Mouse (Mus musculus) T-helper 2 cell (primary cell): ENCODE measurements around the gene 0610012G03Rik.

Experiments used
- in situ Hi-C: fragments of 300-600 bp; cut with MboI, MseI; formaldehyde crosslinking; loops from one replicate; pipeline ENCODE4 v1.15.1; 2025; ENCODE audit warnings: high pct_unique_total_duplicates

0610012G03Rik gene

DNA sequence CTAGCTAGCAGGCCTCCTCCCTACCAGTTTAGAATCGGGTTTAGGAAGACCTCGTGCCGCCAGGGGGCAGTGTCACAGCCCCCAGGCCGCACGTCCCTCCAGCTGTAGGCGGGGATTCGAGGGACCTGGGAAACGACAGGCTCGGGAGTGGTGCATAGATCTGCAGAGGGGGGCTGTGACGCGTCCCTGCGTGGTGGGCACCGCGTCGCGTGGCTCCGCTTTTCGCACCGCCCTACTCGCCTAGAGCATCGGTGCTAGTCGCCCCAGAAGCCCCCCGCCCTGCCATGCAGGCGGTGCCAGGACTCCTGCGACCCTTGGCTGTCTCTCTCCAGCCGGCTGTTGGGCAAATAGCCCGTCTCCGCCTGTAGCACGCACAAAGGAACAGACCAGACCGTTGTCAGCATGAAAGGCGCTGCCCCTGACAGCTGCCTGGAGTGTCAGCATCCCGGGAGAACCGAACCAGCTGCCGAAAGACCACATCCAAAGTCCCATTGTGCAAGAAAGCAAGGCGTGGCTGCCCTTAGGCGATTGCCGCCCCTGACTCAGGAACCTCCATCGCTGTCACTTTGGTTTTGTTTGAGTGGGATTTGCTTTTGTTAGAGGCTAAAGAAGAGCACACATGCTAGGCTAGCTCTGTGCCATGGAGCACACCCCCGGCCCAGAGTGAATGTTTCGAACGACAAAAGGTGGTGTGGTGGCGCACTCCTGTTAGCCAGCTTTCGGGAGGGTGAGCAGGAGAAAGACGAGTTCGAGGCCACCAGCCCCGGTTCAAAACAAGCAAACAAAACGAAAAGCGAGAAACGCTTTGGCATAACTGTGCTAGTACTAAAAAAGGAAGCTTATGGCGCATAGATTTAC, 15.2 kb downstream of the 0610012G03Rik start:
- in situ Hi-C loops: no loop called here

DNA sequence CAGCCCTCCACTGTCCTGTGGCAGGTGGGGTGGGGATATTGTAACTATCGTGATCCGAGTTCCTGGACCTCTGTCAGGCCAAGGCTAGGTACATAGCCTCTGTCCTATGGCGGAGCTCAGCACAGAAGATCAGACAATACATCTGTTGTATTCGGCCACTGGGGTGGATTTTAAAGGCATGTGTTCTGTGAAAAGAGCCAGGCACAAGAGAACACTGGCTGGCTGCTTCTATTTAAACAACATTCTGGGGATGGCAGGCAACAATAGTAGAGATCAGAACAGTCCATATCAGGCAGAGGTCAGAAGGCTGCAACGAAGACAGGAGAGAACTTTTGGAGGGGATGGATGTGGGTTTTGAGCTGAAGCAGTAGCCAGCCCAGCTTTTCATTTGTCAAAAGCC, 16.0 kb downstream of the 0610012G03Rik start:
- in situ Hi-C loops: no loop called here

DNA sequence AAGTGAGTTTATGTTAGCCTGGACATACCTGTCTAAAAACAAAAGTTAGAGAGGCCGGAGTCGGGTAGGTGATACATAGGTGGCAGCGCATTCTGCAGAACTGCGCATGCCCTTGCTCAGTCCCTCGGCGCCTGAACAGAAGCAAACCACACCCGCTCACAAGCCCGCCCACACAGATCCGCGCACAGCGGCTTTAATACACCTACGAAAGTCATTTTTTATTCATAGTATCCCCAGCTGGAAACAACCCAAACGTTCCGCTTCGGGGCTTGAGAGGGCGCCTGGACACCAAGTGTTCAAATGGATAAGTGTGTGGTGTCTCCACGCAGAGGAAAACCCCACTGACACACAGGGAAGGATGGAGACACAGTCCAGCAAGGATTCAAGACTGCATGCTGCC, 17.0 kb downstream of the 0610012G03Rik start:
- in situ Hi-C loops: no loop called here

DNA sequence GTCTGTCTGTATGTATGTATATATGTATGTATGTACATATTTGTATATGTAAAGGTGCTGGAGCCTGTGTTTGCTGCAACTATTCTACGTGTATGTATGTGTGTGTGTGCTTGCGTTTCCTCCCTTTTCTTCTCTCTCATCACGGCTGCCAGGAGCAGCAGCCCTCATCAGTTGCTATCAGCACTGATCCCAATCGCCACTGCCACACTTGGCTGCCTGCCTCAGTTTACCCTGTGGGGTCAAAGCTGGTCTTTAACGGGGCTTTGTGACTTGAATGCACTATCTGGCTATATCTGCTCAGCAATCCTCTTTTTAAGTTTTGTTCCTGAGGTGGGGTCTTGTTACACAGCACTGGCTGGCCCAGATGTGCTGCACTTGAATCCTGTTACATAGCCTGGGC, 20.9 kb downstream of the 0610012G03Rik start:
- in situ Hi-C loops: no loop called here

DNA sequence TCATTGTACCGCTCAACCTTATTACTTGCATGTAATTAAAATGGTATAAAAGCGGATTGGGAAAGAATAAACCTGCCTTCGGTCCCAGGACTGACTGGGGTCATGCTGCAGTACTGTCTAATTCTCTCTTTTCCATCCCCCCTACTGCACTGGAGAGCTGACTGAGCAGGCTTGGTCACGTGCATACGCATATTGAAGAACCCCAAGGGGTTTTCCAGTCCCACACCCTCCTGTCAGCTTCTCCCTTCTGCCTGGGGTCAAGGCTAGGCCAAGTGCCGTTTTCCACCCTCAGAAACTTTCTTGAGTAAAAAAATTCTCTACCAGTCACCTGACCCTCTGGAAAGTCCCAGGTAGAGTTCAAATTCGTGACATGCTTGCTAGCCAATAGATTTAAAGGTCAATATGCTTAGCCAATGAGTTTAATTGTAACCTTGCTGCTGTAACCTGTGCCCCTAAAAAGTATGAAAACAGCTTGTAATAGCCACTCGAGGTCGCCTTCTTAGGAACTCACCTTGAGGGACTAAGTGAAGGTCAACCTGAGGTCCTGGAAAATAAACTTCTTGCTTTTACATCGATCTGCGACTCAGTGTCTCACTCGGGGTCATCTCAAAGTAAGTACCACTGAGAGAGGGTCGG, 21.6 kb downstream of the 0610012G03Rik start:
- in situ Hi-C loops: no loop called here

DNA sequence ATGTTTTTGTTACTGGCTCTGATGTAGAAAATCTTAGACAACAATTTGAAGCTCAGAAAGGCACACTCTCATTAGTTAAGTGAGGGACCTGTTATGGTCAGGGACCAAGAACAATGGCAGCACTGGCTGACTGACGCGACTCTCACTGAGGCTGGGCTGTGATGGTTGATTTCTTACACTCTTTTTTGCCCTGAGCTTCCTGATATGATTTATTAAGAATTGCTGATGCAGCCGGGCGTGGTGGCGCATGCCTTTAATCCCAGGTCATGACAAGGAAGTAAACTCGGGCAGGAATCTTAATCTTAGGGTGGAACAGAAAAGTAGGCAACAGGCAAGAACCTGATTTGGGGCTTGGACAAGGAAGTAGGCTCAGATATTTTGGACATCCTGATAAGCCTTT, 22.2 kb downstream of the 0610012G03Rik start:
- in situ Hi-C loops: no loop called here

DNA sequence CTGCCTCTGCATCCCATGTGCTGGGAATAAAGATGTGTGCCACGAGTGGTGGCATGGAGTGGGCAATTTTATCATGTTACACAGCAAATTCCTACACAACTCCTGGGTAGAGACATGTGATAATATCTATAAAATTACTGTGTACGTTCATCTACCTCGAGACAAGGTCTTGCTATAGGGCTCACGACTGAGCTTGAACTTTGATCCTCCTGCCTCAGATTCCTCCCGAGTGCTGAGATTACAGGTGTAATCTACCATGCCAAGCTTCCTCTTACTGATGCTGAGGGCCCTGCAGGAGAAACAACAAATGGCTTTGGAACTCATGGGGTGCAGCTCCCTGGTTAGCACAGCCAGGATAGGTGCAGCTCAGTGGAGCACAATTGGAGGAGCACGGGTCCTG, 23.9 kb downstream of the 0610012G03Rik start:
- in situ Hi-C loops: no loop called here

DNA sequence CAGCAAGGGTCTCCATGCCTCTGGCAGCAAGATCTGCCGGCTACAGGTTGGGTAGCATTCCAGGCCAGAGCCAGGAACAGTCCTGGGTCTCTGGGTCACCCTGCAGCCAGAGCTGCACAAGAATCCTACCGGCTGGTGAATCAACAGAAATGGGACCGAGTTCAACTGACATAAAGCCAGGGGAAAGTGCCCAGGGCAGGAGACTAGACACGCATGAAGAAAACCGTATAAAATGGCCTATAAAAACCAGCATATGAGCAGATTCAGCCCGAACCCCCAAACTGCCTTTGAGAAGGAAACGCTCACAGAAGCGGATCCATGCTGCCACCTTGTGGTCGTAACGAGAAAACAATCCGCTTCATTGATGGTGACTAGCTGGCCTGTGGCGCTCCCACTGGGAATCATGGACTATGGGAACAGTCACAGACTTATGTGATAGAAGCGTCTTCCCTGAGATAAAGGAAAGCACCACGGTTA, 30.0 kb downstream of the 0610012G03Rik start:
- in situ Hi-C loops: no loop called here

DNA sequence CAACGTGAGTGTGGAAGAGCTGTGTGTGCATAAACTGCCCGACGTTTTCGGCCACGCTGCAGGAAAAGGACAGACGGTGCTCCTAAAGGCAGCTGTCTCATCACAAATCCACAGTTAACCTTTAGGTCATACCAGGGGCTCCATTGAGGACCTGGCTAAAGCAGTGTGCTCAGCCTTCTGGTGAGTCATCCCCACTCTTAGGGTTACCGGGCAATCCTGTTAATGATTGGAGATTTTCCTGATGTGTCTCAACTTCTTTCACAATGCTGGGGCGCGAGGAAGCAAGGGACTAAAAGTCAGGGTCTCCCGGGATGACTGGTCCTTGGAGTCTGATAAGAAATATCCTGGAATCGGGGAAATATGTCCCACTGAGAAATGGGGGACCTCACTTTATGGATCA, 30.5 kb downstream of the 0610012G03Rik start:
- in situ Hi-C loops: no loop called here

DNA sequence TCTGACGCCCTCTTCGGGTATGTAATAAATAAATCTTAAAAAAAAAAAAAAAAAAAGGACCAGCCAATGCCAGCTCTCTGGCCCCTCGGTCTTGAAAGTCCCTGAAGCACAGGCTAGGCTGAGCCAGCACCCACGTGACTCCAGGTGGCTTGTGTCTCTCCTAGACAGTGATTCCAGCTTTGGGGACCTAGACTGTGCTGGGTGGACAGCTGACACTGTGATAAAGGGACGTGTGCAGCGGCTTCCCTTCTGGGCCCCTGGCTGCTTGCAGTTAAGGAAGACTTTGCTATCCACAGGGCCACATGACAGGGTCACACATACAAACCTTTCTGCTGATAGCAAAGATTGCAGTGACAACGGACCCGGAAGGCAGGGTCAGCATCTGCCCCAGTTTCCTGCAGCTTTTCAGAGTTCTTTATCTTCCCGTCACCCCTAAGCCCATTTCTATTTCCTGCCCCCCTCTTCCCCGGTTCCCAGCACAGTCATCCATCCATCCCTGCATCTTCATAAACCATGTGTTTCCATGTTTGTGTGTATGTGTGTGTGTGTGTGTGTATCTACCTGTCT, 37.9 kb downstream of the 0610012G03Rik start:
- in situ Hi-C loops: no loop called here

DNA sequence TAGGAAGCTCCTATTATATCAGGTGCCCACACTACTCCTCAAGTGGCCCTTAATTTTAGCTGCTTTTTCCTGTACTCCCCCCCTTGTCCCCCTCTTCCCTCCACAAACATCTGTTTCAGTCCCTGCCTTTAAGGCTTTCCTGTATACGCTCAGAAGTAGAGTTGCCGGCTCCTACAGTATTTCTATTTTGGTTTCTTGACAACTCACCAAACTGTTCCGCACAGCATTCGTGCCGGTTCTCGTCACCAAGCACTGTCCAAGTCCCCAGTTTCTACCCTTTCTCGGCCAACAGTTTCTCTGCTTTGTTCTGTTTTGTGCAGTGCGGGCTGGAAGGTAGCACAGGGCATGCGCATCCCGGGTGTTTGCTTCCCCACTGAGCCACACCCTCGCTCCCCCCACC, 39.3 kb downstream of the 0610012G03Rik start:
- in situ Hi-C loops: no loop called here

DNA sequence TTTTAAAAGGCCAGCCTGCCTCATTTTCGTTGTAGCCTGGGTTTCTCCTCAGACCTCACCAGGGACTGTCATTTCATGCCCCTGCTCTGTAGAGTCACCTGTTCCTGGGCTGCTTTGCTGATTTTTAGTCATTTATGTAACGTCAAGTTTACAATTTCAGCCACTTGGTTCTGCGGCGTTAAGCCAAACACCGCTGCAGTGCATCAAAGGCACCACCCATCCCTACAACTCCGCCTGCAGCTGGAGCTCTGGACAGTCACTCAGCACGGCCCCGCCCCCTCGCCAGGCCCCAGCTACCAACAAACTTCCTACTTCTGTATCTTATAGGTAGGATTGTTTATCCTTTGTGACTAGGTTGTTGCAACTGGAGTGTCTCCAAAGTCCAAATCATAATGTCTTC, 41.4 kb downstream of the 0610012G03Rik start:
- in situ Hi-C loops: no loop called here

DNA sequence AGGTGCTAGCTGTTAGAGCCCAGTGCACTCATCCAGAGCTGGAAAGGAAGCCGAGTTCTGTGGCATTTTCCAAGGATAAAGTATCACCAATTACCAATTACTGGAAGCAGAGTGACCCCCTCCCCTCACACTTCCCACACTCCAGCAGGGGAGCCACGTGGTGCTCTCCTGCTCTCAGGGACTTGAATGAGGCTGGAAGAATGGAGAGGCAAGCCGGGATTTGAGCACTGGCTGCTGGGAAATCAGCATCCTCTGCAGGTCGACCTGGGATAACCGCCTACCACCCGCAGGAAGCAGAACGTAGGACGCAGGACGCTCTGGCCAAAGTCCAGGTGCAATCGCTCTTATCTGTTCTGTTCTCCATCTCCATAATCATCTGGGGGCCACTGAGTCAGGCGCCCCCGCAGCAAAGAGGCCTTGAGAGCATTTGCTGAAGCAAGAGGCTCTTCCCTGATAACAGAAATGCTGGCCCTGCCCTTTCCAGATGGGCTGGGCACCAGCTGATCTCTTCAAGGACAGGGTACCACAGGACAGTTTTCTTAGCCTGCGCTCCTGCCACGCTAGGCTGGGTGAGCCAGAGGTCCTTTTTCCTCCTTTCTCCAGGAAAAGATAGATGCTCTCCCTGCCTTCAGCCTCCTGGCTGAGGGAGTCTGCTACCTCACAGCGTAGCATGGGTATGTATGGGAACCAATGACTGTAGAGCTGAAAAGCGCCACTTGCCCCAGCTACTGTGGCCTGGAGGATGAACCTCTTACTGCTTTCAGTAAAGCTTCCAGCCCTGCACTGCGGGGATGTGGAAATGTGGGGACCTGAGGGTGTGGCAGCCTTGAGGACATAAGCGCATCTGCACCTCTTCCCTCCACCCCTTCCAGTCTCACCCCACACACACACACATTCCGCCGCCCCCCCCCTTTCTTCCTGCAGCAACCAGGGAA, 42.1 kb downstream of the 0610012G03Rik start:
- in situ Hi-C loops: no loop called here

DNA sequence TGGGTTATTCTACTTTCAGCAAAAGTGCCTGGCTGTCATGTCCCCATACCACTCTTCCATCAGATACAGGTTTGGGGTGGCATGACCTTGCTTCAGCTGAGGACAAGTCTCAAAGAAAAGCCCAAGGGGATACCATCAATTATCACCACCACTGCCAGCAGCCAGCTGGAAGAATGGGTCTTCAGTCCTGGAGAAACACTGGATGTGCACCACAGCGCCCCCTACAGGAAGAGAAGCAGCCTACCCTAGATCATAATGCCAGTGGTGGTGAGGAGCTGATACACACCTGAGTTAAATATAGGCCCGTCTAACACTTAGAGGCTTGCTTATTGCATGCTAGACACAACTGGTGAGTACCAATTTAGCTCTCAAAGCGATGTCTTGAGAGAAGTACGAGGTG, 43.0 kb downstream of the 0610012G03Rik start:
- in situ Hi-C loops: no loop called here

DNA sequence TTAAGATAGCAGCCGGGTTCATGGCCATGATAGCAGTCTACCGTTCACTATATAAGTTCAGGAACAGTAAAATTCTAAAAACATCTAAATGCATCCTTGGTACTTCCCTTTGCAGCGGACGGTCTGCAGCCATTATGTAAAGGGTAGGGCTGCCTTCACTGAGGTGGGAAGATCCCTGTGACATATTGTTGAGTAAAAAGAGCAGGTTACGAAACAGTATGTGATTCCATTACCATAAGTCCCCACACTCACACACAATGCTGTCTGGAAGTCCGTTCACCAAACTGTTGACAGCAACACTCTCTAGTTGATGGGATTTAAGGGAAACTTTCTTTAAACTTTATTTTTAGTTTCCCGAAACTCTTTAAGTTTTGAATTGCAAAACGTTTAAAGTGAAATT, 45.1 kb downstream of the 0610012G03Rik start:
- in situ Hi-C loops: no loop called here

DNA sequence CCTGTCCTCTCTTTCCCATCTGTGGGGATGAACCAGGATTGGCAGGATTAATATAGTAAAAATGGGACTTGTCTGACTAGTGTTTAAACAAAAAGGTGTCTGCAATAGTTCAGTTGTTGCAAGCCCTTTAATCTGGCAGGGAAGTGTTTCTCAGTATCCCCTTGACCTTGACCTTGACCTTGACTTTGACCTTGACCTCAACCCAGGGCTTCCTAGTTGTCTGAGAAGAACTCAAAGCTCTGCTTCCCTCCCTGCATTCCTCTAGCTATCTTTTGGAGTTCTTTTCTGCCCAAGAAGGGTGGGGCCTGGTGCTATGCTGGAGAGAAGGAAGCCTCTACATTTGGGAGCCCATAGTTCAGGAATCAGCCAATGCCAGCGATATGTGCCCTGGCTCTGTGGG, 46.4 kb downstream of the 0610012G03Rik start:
- in situ Hi-C loops: no loop called here

DNA sequence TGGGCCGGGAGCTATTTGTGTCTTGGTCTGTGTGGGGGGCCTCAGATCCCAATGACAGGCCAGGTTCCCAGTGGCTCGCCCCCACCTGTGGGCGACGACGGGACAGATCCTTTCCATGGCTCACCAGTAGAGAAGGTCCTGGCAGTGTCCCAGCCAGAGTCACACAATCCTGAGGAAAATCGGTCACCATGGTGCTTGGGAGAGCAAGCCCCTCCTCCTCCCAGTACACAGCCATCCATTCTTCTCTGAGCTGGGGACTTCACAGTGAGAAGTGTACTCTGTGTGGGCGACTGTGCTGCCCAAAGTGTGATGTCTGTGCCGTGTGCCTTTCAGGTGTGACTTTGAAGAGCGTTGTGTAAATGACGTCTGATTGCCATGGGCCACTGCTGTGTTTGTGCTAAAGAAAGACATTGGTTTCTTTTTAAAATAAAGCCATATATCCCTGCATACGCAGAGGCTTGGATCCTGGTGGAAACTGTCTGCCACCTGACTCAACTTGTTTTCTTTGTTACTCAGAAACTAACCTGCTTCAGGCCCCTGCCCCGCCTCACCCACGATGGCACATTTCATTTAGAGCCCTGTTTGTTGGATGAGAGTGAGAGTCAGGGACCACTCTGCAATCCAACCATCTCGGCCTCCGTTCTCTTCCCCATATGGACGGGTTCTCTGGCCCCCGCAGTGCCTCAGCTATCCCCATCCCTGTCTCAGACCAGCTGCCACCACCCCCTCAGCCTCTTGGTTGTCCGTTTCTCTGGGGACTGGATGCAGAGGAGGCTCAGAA, 49.6 kb downstream of the 0610012G03Rik start:
- in situ Hi-C loops: no loop called here
